Mouse (Mus musculus) liver, embryonic 13.5 days (tissue): ENCODE measurements around the gene Map2k7. TPM values are rescaled to one million over a fixed set of nuclear protein-coding genes. Genes with fewer than 3 reads are reported as not detected.

ENCODE experiments used
- ATAC-seq: fragments of 200-750 bp; cut with Nextera tagmentation; 2 replicates; pipeline ENCODE4 v1.8.0; 2017; ENCODE audit warnings: low read depth, mild to moderate bottlenecking, moderate number of reproducible peaks, moderate library complexity
- DNase-seq: peaks from one replicate; pipeline ENCODE4 v3.0.0; 2022
- H3K27ac ChIP-seq: fragments of 300-500 bp; sonication (generic); 2 replicates; pipeline ENCODE4 v1.5.1; 2015; ENCODE audit warnings: moderate library complexity, mild to moderate bottlenecking, inconsistent platforms
- H3K27me3 ChIP-seq: fragments of 300-500 bp; sonication (generic); 2 replicates; pipeline ENCODE4 v1.6.1; 2015; ENCODE audit warnings: mild to moderate bottlenecking, inconsistent platforms
- H3K36me3 ChIP-seq: fragments of 300-500 bp; sonication (generic); 2 replicates; pipeline ENCODE4 v1.6.1; 2015; ENCODE audit warnings: mild to moderate bottlenecking, inconsistent platforms
- H3K4me1 ChIP-seq: fragments of 300-500 bp; sonication (generic); replicated peaks from 2 replicates; pipeline ENCODE4 v1.6.1; 2015; ENCODE audit warnings: inconsistent platforms
- H3K4me2 ChIP-seq: fragments of 300-500 bp; sonication (generic); 2 replicates; pipeline ENCODE4 v1.6.1; 2015; ENCODE audit warnings: inconsistent platforms, mild to moderate bottlenecking, moderate library complexity
- H3K4me3 ChIP-seq: fragments of 300-500 bp; sonication (generic); replicated peaks from 2 replicates; pipeline ENCODE4 v1.5.1; 2015; ENCODE audit warnings: mild to moderate bottlenecking, inconsistent platforms
- H3K9ac ChIP-seq: fragments of 300-500 bp; sonication (generic); 2 replicates; pipeline ENCODE4 v1.6.1; 2015; ENCODE audit warnings: mild to moderate bottlenecking, inconsistent platforms
- H3K9me3 ChIP-seq: fragments of 300-500 bp; sonication (generic); replicated peaks from 2 replicates; pipeline ENCODE4 v1.6.1; 2016; ENCODE audit warnings: inconsistent platforms
- WGBS: fragments of 180-500 bp; shearing (Covaris S2); methylation state at CpG from one replicate; pipeline ENCODE4 v1.1.7; 2015; ENCODE audit not compliant: insufficient replicate concordance; 5-methylcytosine and 5-hydroxymethylcytosine counted together
- polyA plus RNA-seq: library from polyadenylated mRNA; unstranded; fragments of >200 nt; fragmentation: Nextera tagmentation; extraction: Ambion mirVana; gene quantifications from 2 replicates; pipeline ENCODE4 v1.2.1, GENCODE M21; 2015

Map2k7 gene
- polyA plus RNA-seq, 1 experiment from 2014 or later: 10.6 TPM

- ATAC-seq: peak; percentile 24
- Histone ChIP-seq H3K9ac (peak overlapping the region; percentile 26; the same call in 1 of the 2 replicates), H3K27ac (no peak overlapping the region), H3K27me3 (peaks cover 78% of the 10 kb centered on the region), H3K4me3 (peak overlapping the region; percentile 50), H3K4me1 (peaks cover 25% of the 10 kb centered on the region), H3K4me2 (peak overlapping the region; percentile 67), H3K9me3 (no peaks in the 10 kb centered on the region), H3K36me3 (no peaks in the 10 kb centered on the region)
- 2% methylated on average over 25 of the region's 25 CpGs for WGBS
- DNase-seq: no peak
Measured at GRCm38 (mm10) chr8:4212809-4213209, 25.7 kb upstream of the Map2k7 start.

GRCm38 (mm10) chr8:4213210-4214005 lies 25.1 kb upstream of the Map2k7 start:
- ATAC-seq: peak; percentile 59
- 2% methylated on average over 18 of the region's 18 CpGs for WGBS
- H3K4me1 ChIP-seq: peaks cover 25% of the 10 kb centered on the region
- H3K27ac ChIP-seq: 0 out of 2 replicates have a peak overlapping the region, but pooled peaks have one; percentile 23
- H3K36me3 ChIP-seq: no peaks in the 10 kb centered on the region
- peak overlapping the region; percentile 50 for H3K4me3 ChIP-seq
- H3K9ac ChIP-seq: peak overlapping the region; percentile 41
- peaks cover 78% of the 10 kb centered on the region for H3K27me3 ChIP-seq
- H3K9me3 ChIP-seq: no peaks in the 10 kb centered on the region
- no peak for DNase-seq
- H3K4me2 ChIP-seq: peak overlapping the region; percentile 67

GRCm38 (mm10) chr8:4214006-4214980 lies 24.2 kb upstream of the Map2k7 start:
- ATAC-seq (peak; percentile 77), DNase-seq (peak; percentile 49)
- H3K4me3 ChIP-seq: peak overlapping the region; percentile 50
- peaks cover 84% of the 10 kb centered on the region for H3K27me3 ChIP-seq
- peak overlapping the region; percentile 67 for H3K4me2 ChIP-seq
- no peaks in the 10 kb centered on the region for H3K36me3 ChIP-seq
- no peak overlapping the region for H3K27ac ChIP-seq
- no peaks in the 10 kb centered on the region for H3K9me3 ChIP-seq
- WGBS: 4% methylated on average over 33 of the region's 33 CpGs
- H3K4me1 ChIP-seq: peaks cover 25% of the 10 kb centered on the region
- H3K9ac ChIP-seq: peak overlapping the region; percentile 41

GRCm38 (mm10) chr8:4216296-4216695 lies 22.2 kb upstream of the Map2k7 start:
- ATAC-seq (no peak), DNase-seq (no peak)
- Histone ChIP-seq H3K4me2 (peak overlapping the region; percentile 67), H3K9ac (no peak overlapping the region), H3K27ac (no peak overlapping the region), H3K4me3 (0 out of 2 replicates have a peak overlapping the region, but pooled peaks have one; percentile 43), H3K36me3 (no peaks in the 10 kb centered on the region), H3K9me3 (no peaks in the 10 kb centered on the region), H3K4me1 (peaks cover 25% of the 10 kb centered on the region), H3K27me3 (peaks cover 69% of the 10 kb centered on the region)
- 11% methylated on average over 18 of the region's 18 CpGs for WGBS

GRCm38 (mm10) chr8:4216791-4217621 lies 21.5 kb upstream of the Map2k7 start, which contains the start of gene Prr36:
Gene Prr36, minus strand, starts transcription at chr8:4217459.
- WGBS: 5% methylated on average over 44 of the region's 44 CpGs
- ATAC-seq (no peak), DNase-seq (no peak)
- H3K36me3 ChIP-seq: no peaks in the 10 kb centered on the region
- H3K4me2 ChIP-seq: peak within 1 kb of the TSS; percentile 67
- H3K27me3 ChIP-seq: peaks cover 67% of the 10 kb centered on the region
- H3K27ac ChIP-seq: no peak within 1 kb of the TSS
- H3K9ac ChIP-seq: no peak within 1 kb of the TSS
- H3K9me3 ChIP-seq: no peaks in the 10 kb centered on the region
- peak within 1 kb of the TSS; percentile 43 for H3K4me3 ChIP-seq
- peaks cover 25% of the 10 kb centered on the region for H3K4me1 ChIP-seq

- H3K4me1 ChIP-seq: peaks cover 6% of the 10 kb centered on the region
- 66% methylated on average over 3 of the region's 3 CpGs for WGBS
- no peak overlapping the region for H3K4me3 ChIP-seq
- ATAC-seq (no peak), DNase-seq (no peak)
- peaks cover 61% of the 10 kb centered on the region for H3K27me3 ChIP-seq
- no peaks in the 10 kb centered on the region for H3K9me3 ChIP-seq
- no peak overlapping the region for H3K27ac ChIP-seq
- H3K9ac ChIP-seq: no peak overlapping the region
- H3K4me2 ChIP-seq: no peak overlapping the region
- H3K36me3 ChIP-seq: no peaks in the 10 kb centered on the region
Measured at GRCm38 (mm10) chr8:4219617-4220016, 18.9 kb upstream of the Map2k7 start.

GRCm38 (mm10) chr8:4222059-4222458 lies 16.5 kb upstream of the Map2k7 start:
- H3K9me3 ChIP-seq: no peaks in the 10 kb centered on the region
- ATAC-seq: no peak
- no peak overlapping the region for H3K9ac ChIP-seq
- peaks cover 61% of the 10 kb centered on the region for H3K27me3 ChIP-seq
- no peak overlapping the region for H3K4me3 ChIP-seq
- DNase-seq: no peak
- H3K4me2 ChIP-seq: no peak overlapping the region
- H3K4me1 ChIP-seq: peaks cover 7% of the 10 kb centered on the region
- H3K27ac ChIP-seq: no peak overlapping the region
- no peaks in the 10 kb centered on the region for H3K36me3 ChIP-seq

GRCm38 (mm10) chr8:4226323-4226722 lies 12.2 kb upstream of the Map2k7 start:
- no peak overlapping the region for H3K9ac ChIP-seq
- WGBS: 22% methylated on average over 4 of the region's 4 CpGs
- peak overlapping the region; percentile 36 for H3K4me3 ChIP-seq
- H3K36me3 ChIP-seq: no peaks in the 10 kb centered on the region
- H3K4me2 ChIP-seq: peak overlapping the region; percentile 48
- no peak overlapping the region for H3K27ac ChIP-seq
- H3K4me1 ChIP-seq: peaks cover 20% of the 10 kb centered on the region
- no peaks in the 10 kb centered on the region for H3K9me3 ChIP-seq
- H3K27me3 ChIP-seq: peaks cover 60% of the 10 kb centered on the region
- ATAC-seq: peak; percentile 11; the same call in 1 of the 2 replicates
- DNase-seq: no peak

GRCm38 (mm10) chr8:4226739-4227347 lies 11.7 kb upstream of the Map2k7 start, which contains the start of gene Lrrc8e:
Gene Lrrc8e, plus strand, starts transcription at chr8:4226827.
- DNase-seq (no peak), ATAC-seq (peak; percentile 72)
- Histone ChIP-seq H3K9ac (peak within 1 kb of the TSS; percentile 26; the same call in 1 of the 2 replicates), H3K36me3 (no peaks in the 10 kb centered on the region), H3K4me2 (peak within 1 kb of the TSS; percentile 48), H3K4me3 (peak within 1 kb of the TSS; percentile 36), H3K27ac (no peak within 1 kb of the TSS), H3K9me3 (no peaks in the 10 kb centered on the region), H3K4me1 (peaks cover 23% of the 10 kb centered on the region), H3K27me3 (peaks cover 60% of the 10 kb centered on the region)
- WGBS: 8% methylated on average over 33 of the region's 33 CpGs

GRCm38 (mm10) chr8:4227919-4228318 lies 10.6 kb upstream of the Map2k7 start:
- ATAC-seq: no peak

More at GRCm38 (mm10) chr8:4227919-4228318, 10.6 kb upstream of the Map2k7 start:
- no peak overlapping the region for H3K9ac ChIP-seq
- no peaks in the 10 kb centered on the region for H3K36me3 ChIP-seq
- H3K27me3 ChIP-seq: peaks cover 60% of the 10 kb centered on the region
- DNase-seq: no peak
- no peaks in the 10 kb centered on the region for H3K9me3 ChIP-seq
- H3K4me1 ChIP-seq: peaks cover 23% of the 10 kb centered on the region
- H3K27ac ChIP-seq: no peak overlapping the region
- WGBS: 64% methylated on average over 4 of the region's 4 CpGs
- H3K4me3 ChIP-seq: no peak overlapping the region
- no peak overlapping the region for H3K4me2 ChIP-seq
